Mouse (Mus musculus): Measurements from ENCODE around the gene Mtmr4.

DNA sequence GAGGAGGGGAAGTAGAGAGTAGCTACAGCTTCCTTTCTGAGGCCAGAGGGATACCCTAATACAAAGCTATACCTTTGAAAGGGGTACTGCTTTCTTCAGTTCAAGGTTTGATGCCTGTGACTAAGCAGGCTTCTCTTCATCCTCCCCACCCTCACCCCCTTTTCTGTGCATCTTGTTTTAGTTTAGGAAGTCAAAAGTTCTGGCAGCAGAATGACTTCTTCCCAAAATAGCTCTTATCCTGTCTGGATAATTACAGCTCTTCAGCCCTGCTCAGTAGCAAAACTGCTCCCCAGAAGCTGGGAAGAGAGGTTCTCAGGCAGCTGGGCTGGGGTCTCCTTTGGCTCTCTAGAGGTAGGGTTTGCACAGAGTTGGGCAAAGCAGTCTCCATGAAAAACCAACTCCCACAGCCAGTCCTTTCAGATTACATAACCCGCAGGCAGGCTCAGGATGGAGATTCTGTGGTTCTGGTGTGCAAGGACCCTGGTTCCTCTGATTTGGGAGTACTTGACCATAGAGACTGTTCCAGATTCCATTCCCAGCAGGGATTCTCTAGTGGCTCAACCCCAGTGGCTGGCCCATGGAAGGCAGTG lies 20.5 kb upstream of the Mtmr4 start:
- no peak for TF ChIP-seq CTCF (IDR thresholded peaks at IDR 0.05; ENCODE audit: low read depth)
- TF ChIP-seq EP300 (IDR thresholded peaks at IDR 0.05; ENCODE audit: low read depth) = no peak

Measured in heart, postnatal 0 days (tissue).